Mouse (Mus musculus) left cerebral cortex, adult 18-20 months (tissue): ENCODE measurements at regions not wholly inside any gene's neighbourhood (a gene's known extent, or its start where the extent isn't known, plus 50 kb on each side); places are given as distances from the start of the nearest gene placed in this dataset.
A peak's percentile ranks its signal among the peaks of the same experiment; 100 is the strongest.

ENCODE experiments used
- DNase-seq, 2 experiments: peaks; one replicate each; pipeline ENCODE4 v3.0.0; 2021 to 2022; ENCODE audit warnings: low spot score in 2 of 2, mixed read lengths in 1 of 2

GRCm38 (mm10) chrX:144234457-144234856 lies 81.0 kb downstream of the A730046J19Rik start:
- peak; percentile 1 to 9 for DNase-seq

GRCm38 (mm10) chrX:144265934-144266333 lies 51.7 kb upstream of the Alg13 start:
- no peak for DNase-seq
